Mouse (Mus musculus) lung, postnatal 0 days (tissue): ENCODE measurements around the gene Hcrt.

Experiments used
- CTCF ChIP-seq: IDR thresholded peaks from 2 replicates; pipeline ENCODE4 v1.5.1; 2016; ENCODE audit warnings: antibody characterized with exemption, mild to moderate bottlenecking
- EP300 ChIP-seq: IDR thresholded peaks from 2 replicates; pipeline ENCODE4 v1.6.1; 2016; ENCODE audit warnings: antibody characterized with exemption, mild to moderate bottlenecking, control low read depth

- TF ChIP-seq CTCF (no peak), EP300 (no peak)
Observed at GRCm38 (mm10) chr11:100721776-100722492, 40.8 kb downstream of the Hcrt start.
